Mouse (Mus musculus) kidney, adult 2 months (tissue): ENCODE data around the gene Kif1b. TPM values are rescaled to one million over a fixed set of nuclear protein-coding genes. Genes with fewer than 3 reads are reported as not detected.
A peak's percentile ranks its signal among the peaks of the same experiment; 100 is the strongest.

Source experiments
- DNase-seq: peaks from one replicate; pipeline ENCODE4 v3.0.0; 2021
- H3K27ac ChIP-seq: fragments of 200-500 bp; 2 replicates; pipeline ENCODE4 v1.5.1; 2012; ENCODE audit warnings: low read depth, low read length, control low read depth, inconsistent platforms; ENCODE audit not compliant: insufficient read depth
- H3K27me3 ChIP-seq: fragments of 200-500 bp; replicated peaks from 2 replicates; pipeline ENCODE4 v1.6.1; 2012; ENCODE audit warnings: mild to moderate bottlenecking, moderate library complexity, low read length, inconsistent platforms; ENCODE audit not compliant: control insufficient read depth, insufficient read depth
- H3K36me3 ChIP-seq: fragments of 200-500 bp; 2 replicates; pipeline ENCODE4 v1.6.1; 2012; ENCODE audit warnings: mild to moderate bottlenecking, moderate library complexity, low read length, inconsistent platforms; ENCODE audit not compliant: control insufficient read depth, insufficient read depth
- H3K4me1 ChIP-seq: fragments of 200-500 bp; 2 replicates; pipeline ENCODE4 v1.6.1; 2011; ENCODE audit warnings: low read length; ENCODE audit not compliant: control insufficient read depth, insufficient read depth
- H3K4me3 ChIP-seq: fragments of 200-500 bp; 2 replicates; pipeline ENCODE4 v1.5.1; 2011; ENCODE audit warnings: mild to moderate bottlenecking, low read depth, low read length, control low read depth; ENCODE audit not compliant: insufficient read depth
- CTCF ChIP-seq: fragments of 200-500 bp; conservative IDR thresholded peaks from 2 replicates; pipeline ENCODE4 v1.5.1; 2011; ENCODE audit warnings: low read depth, mild to moderate bottlenecking, control low read depth, low read length, moderate library complexity, mixed read lengths; ENCODE audit not compliant: insufficient read depth, insufficient read length
- POLR2A ChIP-seq: fragments of 200-500 bp; IDR thresholded peaks from one replicate; pipeline ENCODE4 v1.6.1; 2011; ENCODE audit warnings: low read depth, low read length, control low read depth
- WGBS: fragments of 180-500 bp; shearing (Covaris S2); methylation state at CpG from one replicate; pipeline ENCODE4 v1.1.7; 2018; 5-methylcytosine and 5-hydroxymethylcytosine counted together
- polyA plus RNA-seq: library from polyadenylated mRNA; depleted of rRNA; stranded (reverse); fragments of >200 nt; gene quantifications from 2 replicates; pipeline ENCODE4 v1.2.3, GENCODE M21; 2012

The Kif1b gene
- polyA plus RNA-seq, 1 experiment, result 31.1 TPM

DNA sequence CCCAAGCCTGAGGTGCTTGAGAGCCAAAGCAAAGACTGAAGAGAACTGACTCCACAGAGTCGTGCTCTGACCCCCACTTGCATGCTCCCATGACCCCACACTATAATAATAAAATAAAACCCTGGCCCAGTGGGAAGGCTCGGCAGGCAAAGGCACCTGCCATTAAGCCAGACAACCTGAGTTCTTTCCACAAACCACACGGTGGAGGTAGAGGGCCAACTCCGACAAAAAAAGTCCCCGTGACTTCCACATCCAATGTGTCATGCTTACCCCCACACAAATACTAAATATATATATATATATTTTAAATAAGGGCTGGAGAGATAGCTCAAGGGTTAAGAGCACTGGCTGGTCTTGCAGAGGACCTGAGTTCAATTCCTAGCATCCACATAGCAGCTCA, 143.3 kb downstream of the Kif1b start:
- Histone ChIP-seq H3K36me3 (peaks cover 5% of the 10 kb centered on the region; the same call in 1 of the 2 replicates), H3K27ac (no peak overlapping the region), H3K4me1 (peaks cover 2% of the 10 kb centered on the region; the same call in 1 of the 2 replicates), H3K4me3 (no peak overlapping the region), H3K27me3 (no peaks in the 10 kb centered on the region)
- TF ChIP-seq CTCF (peak; percentile 46; the same call in 1 of the 2 replicates), POLR2A (no peak)
- 32% methylated on average over 5 of the region's 5 CpGs for WGBS
- no peak for DNase-seq

DNA sequence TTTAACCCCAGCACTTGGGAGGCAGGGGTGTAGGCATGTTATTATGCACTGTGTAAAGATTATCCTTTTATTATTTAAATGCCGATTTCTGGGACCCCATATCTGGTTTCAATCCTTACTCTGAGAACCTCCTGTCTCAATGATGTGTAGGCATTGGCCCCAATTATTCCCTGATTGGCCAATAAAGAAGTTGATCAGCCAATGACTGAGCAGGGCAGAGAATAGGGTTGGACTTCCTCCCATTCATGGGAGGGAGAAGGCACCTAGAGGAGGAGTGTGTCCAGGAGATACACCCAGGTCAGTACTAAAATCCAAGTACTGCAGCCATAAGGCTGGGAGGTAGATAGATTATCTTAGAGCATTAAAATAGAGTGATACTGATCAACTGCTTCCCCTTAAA, 144.3 kb downstream of the Kif1b start:
- H3K36me3 ChIP-seq, result peaks cover 5% of the 10 kb centered on the region; the same call in 1 of the 2 replicates
- H3K4me1 ChIP-seq, result peaks cover 2% of the 10 kb centered on the region; the same call in 1 of the 2 replicates
- TF ChIP-seq POLR2A (no peak), CTCF (no peak)
- WGBS, result 49% methylated on average over 1 of the region's 1 CpGs
- no peaks in the 10 kb centered on the region for H3K27me3 ChIP-seq
- no peak overlapping the region for H3K27ac ChIP-seq
- DNase-seq, result no peak
- no peak overlapping the region for H3K4me3 ChIP-seq

DNA sequence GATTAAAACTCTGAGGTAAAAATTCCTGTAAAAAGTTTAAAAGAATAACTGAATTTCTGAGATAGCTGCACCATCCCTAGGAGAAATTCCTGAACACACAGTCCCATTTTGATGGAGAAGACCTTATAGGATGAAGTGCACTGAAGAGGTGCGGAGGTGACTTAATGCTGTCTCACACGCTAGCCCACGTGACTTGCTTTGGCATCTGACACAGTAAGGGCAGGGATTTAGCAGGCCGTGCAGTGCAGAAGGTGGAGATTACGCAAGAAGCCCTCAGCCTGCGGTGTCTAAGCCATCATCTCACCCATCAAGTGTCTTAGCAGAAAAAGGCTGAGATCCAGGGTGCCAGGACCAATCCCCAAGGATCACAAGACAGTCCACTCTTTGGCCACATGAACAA, 146.3 kb downstream of the Kif1b start:
- Histone ChIP-seq H3K4me1 (peaks cover 2% of the 10 kb centered on the region; the same call in 1 of the 2 replicates), H3K4me3 (no peak overlapping the region), H3K36me3 (peaks cover 9% of the 10 kb centered on the region), H3K27ac (no peak overlapping the region), H3K27me3 (no peaks in the 10 kb centered on the region)
- 90% methylated on average over 6 of the region's 6 CpGs for WGBS
- no peak for TF ChIP-seq POLR2A
- no peak for TF ChIP-seq CTCF
- DNase-seq, result no peak

DNA sequence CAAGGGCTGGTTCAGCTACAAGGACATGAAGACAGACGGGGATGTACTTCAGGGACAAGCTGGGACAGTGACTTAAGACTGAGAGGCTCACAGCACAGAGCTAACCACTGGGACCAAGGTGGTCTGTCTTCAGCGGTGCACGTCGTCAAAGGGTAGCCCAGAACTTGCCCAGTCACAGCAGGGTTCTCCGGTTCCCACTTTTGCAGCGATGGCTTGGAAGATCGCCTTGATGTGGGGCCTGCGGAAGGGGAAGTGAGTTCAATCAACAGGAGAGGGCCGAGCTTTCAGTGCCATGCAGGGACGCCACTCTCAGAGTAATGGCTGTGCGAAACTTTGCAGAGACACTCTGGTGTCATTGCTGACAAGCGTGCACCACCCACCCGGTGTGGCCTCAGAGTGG, 147.6 kb downstream of the Kif1b start:
- H3K4me1 ChIP-seq, result no peaks in the 10 kb centered on the region
- 88% methylated on average over 13 of the region's 13 CpGs for WGBS
- H3K27ac ChIP-seq, result no peak overlapping the region
- DNase-seq, result no peak
- TF ChIP-seq POLR2A (no peak), CTCF (no peak)
- no peaks in the 10 kb centered on the region for H3K27me3 ChIP-seq
- no peak overlapping the region for H3K4me3 ChIP-seq
- peaks cover 12% of the 10 kb centered on the region for H3K36me3 ChIP-seq

DNA sequence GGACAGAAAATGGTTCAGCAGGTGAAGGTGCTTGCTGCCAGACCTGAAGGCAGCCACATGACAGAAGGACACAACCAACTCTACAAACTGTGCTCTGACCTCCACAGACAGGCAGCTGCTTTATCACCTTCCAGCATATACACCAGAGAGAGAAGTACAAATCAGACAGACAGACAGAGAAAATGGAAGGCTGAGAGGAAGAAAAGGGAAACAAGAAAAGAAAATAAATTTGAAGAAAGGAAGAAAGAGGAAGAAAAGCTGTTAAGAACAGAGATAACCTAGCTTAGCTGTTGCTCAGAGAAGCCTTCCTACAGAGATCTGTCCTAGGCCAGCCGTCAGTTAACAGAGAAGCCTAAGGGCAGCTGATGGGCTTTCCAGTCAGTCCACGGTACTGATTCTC, 148.3 kb downstream of the Kif1b start:
- no peak for DNase-seq
- no peak for TF ChIP-seq POLR2A
- TF ChIP-seq CTCF, result no peak
- Histone ChIP-seq H3K4me3 (no peak overlapping the region), H3K36me3 (peaks cover 15% of the 10 kb centered on the region), H3K27ac (no peak overlapping the region), H3K27me3 (no peaks in the 10 kb centered on the region), H3K4me1 (no peaks in the 10 kb centered on the region)
- WGBS, result 86% methylated on average over 2 of the region's 2 CpGs

DNA sequence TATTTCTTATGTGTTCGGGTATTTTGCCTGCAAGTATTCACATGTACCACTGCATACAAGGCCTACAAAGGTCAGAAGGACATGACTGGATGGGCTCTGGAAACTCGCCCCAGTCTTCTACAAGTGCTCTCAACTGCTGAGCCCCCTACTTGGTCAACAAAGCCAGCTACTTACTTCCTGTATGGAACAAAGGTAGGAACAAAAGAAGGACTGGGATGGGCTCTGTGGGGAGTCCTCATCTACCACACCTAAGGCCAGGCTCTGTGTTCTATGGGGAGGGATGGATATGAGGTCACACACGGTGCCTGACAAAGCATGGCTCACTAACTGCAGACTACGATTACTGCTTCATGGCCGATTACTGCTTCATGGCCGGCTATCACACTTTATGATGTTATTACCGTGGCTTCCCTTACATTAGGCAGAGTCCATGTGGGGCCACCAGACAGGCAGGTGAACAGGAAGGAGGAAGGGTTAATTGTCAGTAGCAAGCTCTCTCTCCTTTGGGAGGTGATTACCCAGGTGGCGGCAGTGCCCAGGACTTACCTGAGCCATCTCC, 150.0 kb downstream of the Kif1b start:
- H3K27ac ChIP-seq, result no peak overlapping the region
- WGBS, result 86% methylated on average over 8 of the region's 8 CpGs
- DNase-seq, result no peak
- H3K36me3 ChIP-seq, result peaks cover 15% of the 10 kb centered on the region
- H3K4me3 ChIP-seq, result no peak overlapping the region
- H3K27me3 ChIP-seq, result no peaks in the 10 kb centered on the region
- H3K4me1 ChIP-seq, result no peaks in the 10 kb centered on the region
- no peak for TF ChIP-seq POLR2A
- TF ChIP-seq CTCF, result no peak

DNA sequence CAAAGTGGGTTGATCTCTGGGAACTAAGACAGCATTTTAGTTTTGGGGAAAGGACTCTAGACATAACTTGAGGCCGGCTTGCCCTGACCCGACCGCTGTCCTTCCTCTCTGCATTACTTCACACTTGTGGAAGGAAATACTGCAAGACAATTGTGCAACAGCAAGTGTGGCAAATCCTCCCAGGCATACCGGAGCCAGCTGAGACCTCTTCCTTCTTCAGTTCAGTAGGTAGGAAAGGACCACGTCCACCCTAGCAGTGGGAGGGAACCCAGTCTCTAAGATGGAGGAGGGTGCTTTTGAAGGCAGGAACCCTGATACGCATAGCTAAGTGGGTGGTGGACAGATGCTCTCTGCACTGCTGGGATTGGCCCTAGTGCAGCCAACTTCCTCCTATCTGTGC, 151.8 kb downstream of the Kif1b start:
- Histone ChIP-seq H3K27ac (no peak overlapping the region), H3K27me3 (no peaks in the 10 kb centered on the region), H3K4me1 (no peaks in the 10 kb centered on the region), H3K36me3 (peaks cover 15% of the 10 kb centered on the region), H3K4me3 (no peak overlapping the region)
- TF ChIP-seq CTCF (no peak), POLR2A (no peak)
- DNase-seq, result no peak
- WGBS, result 90% methylated on average over 6 of the region's 6 CpGs

DNA sequence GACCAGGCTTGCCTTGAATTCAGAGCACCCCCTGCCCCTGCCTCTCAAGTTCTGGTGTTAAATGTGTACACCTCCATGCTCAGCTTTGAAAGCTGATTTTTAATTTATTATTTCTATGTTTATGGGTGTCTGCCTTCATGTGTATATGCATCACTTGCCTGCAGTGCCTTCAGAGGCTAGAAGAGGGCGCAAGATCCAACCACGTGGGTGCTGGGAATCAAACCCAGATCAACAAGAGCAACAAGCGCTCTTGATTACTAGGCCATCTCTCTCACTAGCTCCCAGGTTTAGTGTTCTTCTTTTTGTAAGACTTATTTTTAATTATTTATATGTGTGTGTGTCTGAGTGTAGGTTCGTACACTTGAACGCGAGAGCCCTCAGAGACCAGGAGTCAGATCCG, 152.6 kb downstream of the Kif1b start:
- Histone ChIP-seq H3K36me3 (peaks cover 11% of the 10 kb centered on the region), H3K4me1 (no peaks in the 10 kb centered on the region), H3K27me3 (no peaks in the 10 kb centered on the region), H3K27ac (no peak overlapping the region), H3K4me3 (no peak overlapping the region)
- DNase-seq, result no peak
- 98% methylated on average over 7 of the region's 7 CpGs for WGBS
- TF ChIP-seq CTCF, result no peak
